Mouse (Mus musculus) heart, embryonic 16.5 days (tissue): ENCODE results near the gene Gcnt2. TPM values are rescaled to one million over a fixed set of nuclear protein-coding genes. Genes with fewer than 3 reads are reported as not detected.

Experiments
- ATAC-seq: fragments of 200-750 bp; cut with Nextera tagmentation; replicated peaks from 2 replicates; pipeline ENCODE4 v1.8.0; 2017; ENCODE audit warnings: moderate number of reproducible peaks; ENCODE audit not compliant: insufficient read depth, low FRiP score; ENCODE audit errors: extremely low read depth
- H3K27ac ChIP-seq: fragments of 300-500 bp; sonication (generic); 2 replicates; pipeline ENCODE4 v1.5.1; 2014; ENCODE audit warnings: mild to moderate bottlenecking, low read length, control low read depth, moderate library complexity
- H3K27me3 ChIP-seq: fragments of 300-500 bp; sonication (generic); 2 replicates; pipeline ENCODE4 v1.6.1; 2014; ENCODE audit warnings: low read length, mixed read lengths; ENCODE audit not compliant: control insufficient read depth, insufficient read depth
- H3K36me3 ChIP-seq: fragments of 300-500 bp; sonication (generic); 2 replicates; pipeline ENCODE4 v1.6.1; 2014; ENCODE audit not compliant: control insufficient read depth, insufficient read depth
- H3K4me1 ChIP-seq: fragments of 300-500 bp; sonication (generic); 2 replicates; pipeline ENCODE4 v1.6.1; 2014; ENCODE audit warnings: low read length, mixed read lengths; ENCODE audit not compliant: control insufficient read depth, insufficient read depth
- H3K4me2 ChIP-seq: fragments of 300-500 bp; sonication (generic); 2 replicates; pipeline ENCODE4 v1.6.1; 2014; ENCODE audit warnings: low read depth, mild to moderate bottlenecking, control low read depth, low read length
- H3K4me3 ChIP-seq: fragments of 300-500 bp; sonication (generic); 2 replicates; pipeline ENCODE4 v1.5.1; 2014; ENCODE audit warnings: mild to moderate bottlenecking, control low read depth, low read length
- H3K9ac ChIP-seq: fragments of 300-500 bp; sonication (generic); 2 replicates; pipeline ENCODE4 v1.6.1; 2014; ENCODE audit warnings: low read length, control low read depth
- H3K9me3 ChIP-seq: fragments of 300-500 bp; sonication (generic); replicated peaks from 2 replicates; pipeline ENCODE4 v1.6.1; 2016; ENCODE audit warnings: low read length; ENCODE audit not compliant: control insufficient read depth
- WGBS: fragments of 180-500 bp; shearing (Covaris S2); extraction: QIAGEN DNeasy Blood & Tissue Kit; methylation state at CpG from one replicate; pipeline ENCODE4 v1.1.7; 2014; 5-methylcytosine and 5-hydroxymethylcytosine counted together
- polyA plus RNA-seq: library from polyadenylated mRNA; unstranded; fragments of >200 nt; fragmentation: Nextera tagmentation; extraction: Ambion mirVana; gene quantifications from 2 replicates; pipeline ENCODE4 v1.2.1, GENCODE M21; 2015

The Gcnt2 gene
- polyA plus RNA-seq, 1 experiment from 2014 or later: 5.0 TPM

DNA sequence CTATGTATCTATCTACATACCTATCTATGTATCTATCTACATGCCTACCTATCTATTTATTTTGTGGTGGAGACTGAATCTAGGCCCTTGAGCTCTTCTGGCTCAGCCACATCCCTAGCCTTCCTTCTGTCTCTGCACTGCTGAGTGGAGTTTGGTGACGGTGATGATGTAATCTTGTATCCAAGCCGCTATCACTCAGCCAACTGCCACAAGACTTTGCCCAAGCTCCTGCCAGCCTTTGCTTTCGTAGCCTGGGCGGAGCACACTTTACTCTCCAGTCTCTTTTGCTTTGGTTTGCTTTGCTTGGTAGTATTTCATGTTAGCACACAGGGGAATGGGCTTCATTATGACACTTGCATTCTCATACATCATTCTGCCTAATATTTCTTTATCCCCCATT, 11.7 kb upstream of the Gcnt2 start:
- Histone ChIP-seq H3K4me2 (no peak overlapping the region), H3K9ac (no peak overlapping the region), H3K36me3 (no peaks in the 10 kb centered on the region), H3K9me3 (no peaks in the 10 kb centered on the region), H3K4me1 (no peaks in the 10 kb centered on the region), H3K27me3 (no peaks in the 10 kb centered on the region), H3K27ac (no peak overlapping the region), H3K4me3 (no peak overlapping the region)
- whole genome bisulfite sequencing: 56% methylated on average over 4 of the region's 4 CpGs
- no peak for ATAC-seq

DNA sequence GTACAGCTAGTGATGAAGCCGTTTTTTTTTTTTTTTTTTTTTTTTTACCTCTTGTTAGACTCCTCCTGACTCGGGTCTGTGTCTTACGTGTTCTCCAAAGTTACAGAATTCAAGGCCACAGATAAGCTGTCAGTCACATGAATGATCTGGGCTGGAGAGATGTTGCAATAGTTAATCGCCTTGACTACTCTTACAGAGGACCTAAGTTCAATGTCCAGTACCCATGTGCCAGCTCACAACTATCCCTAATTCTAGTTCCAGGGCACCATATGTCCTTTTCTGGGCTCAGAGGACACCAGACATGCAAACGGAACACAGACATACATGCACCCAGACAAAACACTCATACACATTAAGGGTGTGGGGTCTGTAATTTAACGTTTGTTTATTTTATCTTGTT, 8.9 kb upstream of the Gcnt2 start:
- no peak for ATAC-seq
- H3K9ac ChIP-seq: no peak overlapping the region

DNA sequence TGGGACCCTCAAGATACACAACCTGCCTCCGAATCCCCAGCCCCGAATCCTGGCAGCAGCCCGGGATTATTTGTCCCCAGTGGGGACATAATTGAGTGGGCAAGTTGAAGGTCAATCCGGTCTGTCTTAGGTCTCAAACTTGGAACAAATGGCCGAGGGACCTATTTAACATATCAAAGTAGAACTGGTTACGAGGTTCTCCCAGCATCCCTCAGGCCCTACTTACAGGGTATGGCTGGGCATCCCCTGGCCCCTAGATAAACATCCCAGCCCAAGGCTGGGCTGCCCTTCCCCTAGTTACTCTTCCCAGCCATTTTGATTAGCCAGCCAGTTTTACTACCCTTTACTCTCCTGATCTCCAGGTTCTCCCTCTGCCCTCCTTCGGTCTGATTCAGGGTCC, 8.3 kb upstream of the Gcnt2 start:
- Histone ChIP-seq H3K4me3 (no peak overlapping the region), H3K4me1 (peaks cover 11% of the 10 kb centered on the region), H3K27ac (no peak overlapping the region), H3K9me3 (no peaks in the 10 kb centered on the region), H3K4me2 (no peak overlapping the region), H3K9ac (no peak overlapping the region), H3K27me3 (no peaks in the 10 kb centered on the region), H3K36me3 (no peaks in the 10 kb centered on the region)
- WGBS: 76% methylated on average over 7 of the region's 7 CpGs
- ATAC-seq: no peak

More for the DNA sequence above, 8.9 kb upstream of the Gcnt2 start:
- no peaks in the 10 kb centered on the region for H3K36me3 ChIP-seq
- no peaks in the 10 kb centered on the region for H3K27me3 ChIP-seq
- 89% methylated on average over 6 of the region's 6 CpGs for whole genome bisulfite sequencing
- H3K9me3 ChIP-seq: no peaks in the 10 kb centered on the region
- no peak overlapping the region for H3K4me3 ChIP-seq
- H3K27ac ChIP-seq: no peak overlapping the region
- H3K4me2 ChIP-seq: no peak overlapping the region
- peaks cover 11% of the 10 kb centered on the region for H3K4me1 ChIP-seq

DNA sequence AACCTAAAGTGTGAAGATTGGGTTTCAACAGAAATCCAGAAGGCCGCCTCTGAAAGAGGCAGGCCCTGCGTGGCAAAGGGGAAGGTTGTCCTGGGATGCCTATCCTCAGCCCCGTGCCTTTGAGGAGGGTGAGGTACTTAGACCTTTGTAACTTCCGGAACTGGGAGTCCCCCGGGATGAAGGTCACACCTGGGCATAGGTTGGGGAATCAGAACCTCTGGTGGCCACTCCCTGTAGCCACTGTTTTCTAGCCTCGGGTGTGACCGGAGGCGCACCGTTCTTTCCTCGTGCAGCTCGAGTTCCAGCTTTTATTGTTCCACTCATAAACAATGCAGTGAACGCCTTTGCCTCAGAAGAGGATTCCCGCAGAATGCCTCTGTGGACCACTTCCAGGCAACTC, 7.6 kb upstream of the Gcnt2 start:
- H3K9ac ChIP-seq: no peak overlapping the region
- H3K36me3 ChIP-seq: no peaks in the 10 kb centered on the region
- H3K27ac ChIP-seq: no peak overlapping the region
- H3K4me2 ChIP-seq: no peak overlapping the region
- H3K4me1 ChIP-seq: peaks cover 11% of the 10 kb centered on the region
- no peaks in the 10 kb centered on the region for H3K9me3 ChIP-seq
- H3K4me3 ChIP-seq: no peak overlapping the region
- H3K27me3 ChIP-seq: no peaks in the 10 kb centered on the region
- 82% methylated on average over 13 of the region's 13 CpGs for WGBS
- no peak for ATAC-seq

DNA sequence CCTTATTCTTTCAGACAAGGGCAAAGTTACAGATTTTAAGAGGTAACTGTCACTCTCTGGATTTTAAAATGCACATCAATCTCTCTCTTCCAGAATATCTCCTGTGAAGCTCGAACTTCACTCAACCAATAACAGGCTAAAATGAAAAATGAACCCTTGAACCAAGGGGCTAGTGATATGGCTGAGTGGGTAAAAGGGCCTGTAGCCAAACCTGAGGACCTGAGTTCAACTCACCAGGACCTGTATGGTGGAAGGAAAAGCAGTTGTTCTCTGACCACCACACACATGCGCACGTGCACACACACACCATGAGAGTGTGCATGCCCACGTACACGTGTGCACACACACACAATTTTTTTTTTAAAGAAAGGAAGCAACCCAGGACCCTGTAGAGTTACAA, 6.8 kb upstream of the Gcnt2 start:
- H3K4me1 ChIP-seq: peaks cover 11% of the 10 kb centered on the region
- no peaks in the 10 kb centered on the region for H3K36me3 ChIP-seq
- H3K9me3 ChIP-seq: no peaks in the 10 kb centered on the region
- no peak overlapping the region for H3K27ac ChIP-seq
- ATAC-seq: no peak
- H3K27me3 ChIP-seq: no peaks in the 10 kb centered on the region
- no peak overlapping the region for H3K9ac ChIP-seq
- WGBS: 82% methylated on average over 5 of the region's 5 CpGs
- H3K4me2 ChIP-seq: no peak overlapping the region
- H3K4me3 ChIP-seq: no peak overlapping the region

DNA sequence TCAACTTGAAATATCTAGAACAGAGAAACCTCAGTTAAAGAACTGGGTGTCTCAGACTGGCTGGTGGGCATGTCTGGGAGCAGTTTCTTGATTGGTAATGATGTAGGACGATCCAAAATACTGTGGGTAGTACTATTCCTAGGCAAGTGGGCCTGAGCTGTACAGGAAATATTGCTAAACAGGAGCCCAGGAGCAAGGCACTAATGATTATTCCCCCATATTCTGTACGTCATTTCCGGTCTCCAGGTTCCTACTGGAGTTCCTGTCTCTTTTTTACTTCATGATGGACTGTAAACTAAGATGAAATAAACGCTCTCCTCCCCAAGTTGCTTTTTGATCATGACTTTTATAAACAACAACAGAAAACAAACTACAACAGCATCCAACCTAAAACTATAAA, 5.7 kb upstream of the Gcnt2 start:
- H3K36me3 ChIP-seq: no peaks in the 10 kb centered on the region
- peak overlapping the region; percentile 84 for H3K4me2 ChIP-seq
- 77% methylated on average over 4 of the region's 4 CpGs for WGBS
- ATAC-seq: no peak
- peaks cover 11% of the 10 kb centered on the region for H3K4me1 ChIP-seq
- no peaks in the 10 kb centered on the region for H3K27me3 ChIP-seq
- peak overlapping the region; percentile 76 for H3K9ac ChIP-seq
- no peaks in the 10 kb centered on the region for H3K9me3 ChIP-seq
- peak overlapping the region; percentile 93 for H3K27ac ChIP-seq
- H3K4me3 ChIP-seq: peak overlapping the region; percentile 60

DNA sequence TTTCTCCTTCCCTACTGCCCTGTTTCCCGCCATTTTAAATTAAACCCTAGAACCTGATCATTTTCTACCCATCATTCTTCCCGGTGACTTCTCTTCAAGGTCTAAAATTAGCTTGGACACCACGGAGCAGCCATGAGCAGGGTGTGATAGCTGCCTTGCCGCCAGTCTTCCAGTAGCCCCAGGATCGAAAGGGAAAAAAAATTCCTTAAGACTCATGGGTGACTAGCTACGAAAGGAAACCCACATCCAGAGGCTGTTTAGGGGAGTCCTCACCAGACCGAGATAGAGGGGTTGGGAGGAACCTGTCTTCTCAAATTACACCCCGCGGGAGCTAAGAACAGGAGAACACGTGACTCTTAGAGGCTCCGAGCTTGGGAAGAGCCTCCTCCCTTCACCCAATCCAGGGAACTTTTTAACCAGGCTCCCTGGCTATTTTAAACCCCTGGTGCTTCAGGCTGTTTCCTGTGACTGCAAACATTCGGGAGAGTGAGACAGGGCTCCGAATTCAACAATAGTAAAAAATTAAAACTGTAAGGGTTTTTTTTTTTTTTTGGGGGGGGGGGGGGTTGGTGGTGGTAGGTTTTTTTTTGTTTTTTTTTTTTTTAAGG, 5.0 kb upstream of the Gcnt2 start:
- Histone ChIP-seq H3K9ac (peak overlapping the region; percentile 76), H3K9me3 (no peaks in the 10 kb centered on the region), H3K4me2 (peak overlapping the region; percentile 84), H3K4me1 (peaks cover 11% of the 10 kb centered on the region), H3K27me3 (no peaks in the 10 kb centered on the region), H3K27ac (peak overlapping the region; percentile 93), H3K36me3 (no peaks in the 10 kb centered on the region), H3K4me3 (peak overlapping the region; percentile 60)
- 1% methylated on average over 13 of the region's 13 CpGs for WGBS
- peak; percentile 90 for ATAC-seq

DNA sequence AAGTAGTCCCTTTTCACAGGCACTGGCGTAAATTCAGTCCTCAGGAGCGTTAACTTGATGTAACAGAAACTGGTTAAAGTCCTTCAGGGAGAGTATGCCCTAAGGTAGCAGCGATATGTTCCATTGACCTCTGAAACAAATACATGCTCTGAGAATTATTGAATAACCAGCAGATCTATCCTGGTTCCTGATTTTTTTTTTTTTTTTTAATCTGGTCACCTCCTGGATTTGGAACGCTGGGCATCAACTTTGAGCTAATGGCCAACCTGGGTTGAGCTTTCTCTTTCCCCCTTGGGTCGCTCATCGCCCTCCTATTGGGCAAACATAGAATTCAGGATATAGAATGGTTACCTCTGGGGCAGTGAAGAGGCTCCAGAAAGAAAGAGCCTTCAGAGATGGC, 4.3 kb upstream of the Gcnt2 start:
- peak overlapping the region; percentile 93 for H3K27ac ChIP-seq
- H3K4me2 ChIP-seq: peak overlapping the region; percentile 84
- H3K9ac ChIP-seq: peak overlapping the region; percentile 76
- H3K27me3 ChIP-seq: no peaks in the 10 kb centered on the region
- 67% methylated on average over 6 of the region's 6 CpGs for WGBS
- H3K4me3 ChIP-seq: peak overlapping the region; percentile 60
- H3K9me3 ChIP-seq: no peaks in the 10 kb centered on the region
- no peak for ATAC-seq
- H3K4me1 ChIP-seq: peaks cover 11% of the 10 kb centered on the region
- H3K36me3 ChIP-seq: no peaks in the 10 kb centered on the region

DNA sequence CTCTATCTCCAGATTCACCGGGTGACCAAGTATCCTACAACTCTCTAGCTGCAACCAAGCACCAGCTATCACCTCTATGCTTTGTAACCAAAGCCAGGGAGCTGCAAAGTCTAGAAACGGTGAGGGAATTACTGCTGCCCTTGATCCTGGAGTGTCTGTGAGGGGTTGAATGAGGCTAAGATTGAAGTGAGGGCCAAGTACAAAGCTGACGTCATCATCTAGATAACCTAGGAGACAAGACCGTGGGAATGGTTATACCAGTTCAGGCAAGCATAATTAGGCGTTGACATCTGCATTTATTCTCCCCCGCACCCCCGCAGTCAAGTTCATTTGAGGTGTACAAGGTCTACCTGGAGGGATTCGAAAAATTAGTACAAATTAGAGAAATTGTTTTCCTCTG, 2.8 kb upstream of the Gcnt2 start:
- Histone ChIP-seq H3K4me3 (no peak overlapping the region), H3K4me1 (peaks cover 11% of the 10 kb centered on the region), H3K36me3 (no peaks in the 10 kb centered on the region), H3K9ac (no peak overlapping the region), H3K27me3 (no peaks in the 10 kb centered on the region), H3K9me3 (no peaks in the 10 kb centered on the region), H3K4me2 (no peak overlapping the region), H3K27ac (no peak overlapping the region)
- ATAC-seq: no peak
- 70% methylated on average over 8 of the region's 8 CpGs for WGBS
